ENCODE assay signal across 9 mouse cellular contexts in the genomic region with DNA sequence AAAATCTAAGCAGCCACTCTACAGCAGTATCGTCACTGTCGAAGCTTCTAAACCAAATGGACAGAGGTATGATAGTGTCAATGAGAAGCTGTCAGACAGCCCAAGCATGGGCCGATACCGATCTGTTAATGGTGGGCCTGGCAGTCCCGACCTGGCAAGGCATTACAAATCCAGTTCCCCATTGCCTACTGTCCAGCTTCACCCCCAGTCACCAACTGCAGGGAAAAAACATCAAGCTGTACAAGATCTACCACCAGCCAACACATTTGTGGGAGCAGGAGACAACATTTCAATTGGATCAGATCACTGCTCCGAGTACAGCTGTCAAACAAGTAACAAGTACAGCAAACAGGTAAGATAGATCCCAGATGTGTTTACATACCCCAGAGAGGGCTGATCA. TPM values are rescaled to one million over a fixed set of nuclear protein-coding genes. Genes with fewer than 3 reads are reported as not detected.
DNase-seq lines count a peak whose midpoint lies in the region; ATAC-seq and TF ChIP-seq lines count a peak whose summit lies in the region.
"Had no signal": no experiment of that assay in that cellular context is flagged by ENCODE, and none has a peak within 500 bp of the region (broad histone marks: within the 10 kb centered on the region; RNA-seq: fewer than 3 reads in every experiment).

No protein-coding gene starts in this region.

- H3K27ac ChIP-seq in kidney, embryonic 14.5 days (ENCODE audit: low read depth, low read length): no peak overlapping the region
- H3K27ac ChIP-seq in kidney, adult 2 months (ENCODE audit: insufficient read depth, low read depth, low read length): no peak overlapping the region
- H3K27ac ChIP-seq in embryonic facial prominence, embryonic 13.5 days: no peak overlapping the region
- H3K27ac ChIP-seq in hindbrain, postnatal 0 days: no peak overlapping the region
- no peak overlapping the region for H3K27ac ChIP-seq in neural tube, embryonic 13.5 days (replicated peaks)

- no peaks in the 10 kb centered on the region for H3K9me3 ChIP-seq in kidney, embryonic 14.5 days (ENCODE audit: control insufficient read depth, low read length)
- H3K9me3 ChIP-seq in embryonic facial prominence, embryonic 13.5 days: no peaks in the 10 kb centered on the region
- H3K9me3 ChIP-seq in hindbrain, postnatal 0 days (ENCODE audit: low read length): no peaks in the 10 kb centered on the region
- no peaks in the 10 kb centered on the region for H3K9me3 ChIP-seq in neural tube, embryonic 13.5 days

- no peaks in the 10 kb centered on the region for H3K36me3 ChIP-seq in kidney, embryonic 14.5 days (ENCODE audit: control insufficient read depth, insufficient read depth, low read length)
- no peaks in the 10 kb centered on the region for H3K36me3 ChIP-seq in kidney, adult 2 months (ENCODE audit: control insufficient read depth, insufficient read depth, low read length)
- no peaks in the 10 kb centered on the region for H3K36me3 ChIP-seq in embryonic facial prominence, embryonic 13.5 days
- no peaks in the 10 kb centered on the region for H3K36me3 ChIP-seq in hindbrain, postnatal 0 days (ENCODE audit: insufficient read depth, low read length)
- H3K36me3 ChIP-seq in neural tube, embryonic 13.5 days: no peaks in the 10 kb centered on the region

- H3K4me2 ChIP-seq in kidney, embryonic 14.5 days (replicated peaks; ENCODE audit: low read depth, low read length): peak overlapping the region; percentile 92
- H3K4me2 ChIP-seq in embryonic facial prominence, embryonic 13.5 days: peak overlapping the region; percentile 91
- H3K4me2 ChIP-seq in hindbrain, postnatal 0 days (ENCODE audit: low read depth, low read length): peak overlapping the region; percentile 78
- H3K4me2 ChIP-seq in neural tube, embryonic 13.5 days: peak overlapping the region; percentile 92

- no peak for DNase-seq in kidney, adult 2 months
- no peak for DNase-seq in hindbrain, postnatal 0 days (ENCODE audit: low spot score)
- no peak for DNase-seq in frontal cortex, postnatal 25 days (ENCODE audit: low spot score in 2 of 2)
- no peak for DNase-seq in kidney, adult 11 months
- no peak for DNase-seq in cerebellum, postnatal 25 days
- DNase-seq: cerebellum, adult 11-12 months had no signal

- no peaks in the 10 kb centered on the region; the same call in 1 of the 2 replicates for H3K27me3 ChIP-seq in kidney, embryonic 14.5 days (ENCODE audit: control insufficient read depth, insufficient read depth, low read length)
- no peaks in the 10 kb centered on the region for H3K27me3 ChIP-seq in kidney, adult 2 months (replicated peaks; ENCODE audit: control insufficient read depth, insufficient read depth, low read length)
- peaks cover 9% of the 10 kb centered on the region for H3K27me3 ChIP-seq in embryonic facial prominence, embryonic 13.5 days
- H3K27me3 ChIP-seq in hindbrain, postnatal 0 days (ENCODE audit: insufficient read depth, low read length): no peaks in the 10 kb centered on the region
- H3K27me3 ChIP-seq in neural tube, embryonic 13.5 days: peaks cover 17% of the 10 kb centered on the region; the same call in 1 of the 2 replicates

- no peak for TF ChIP-seq POLR2A in kidney, adult 2 months (IDR thresholded peaks at IDR 0.05; ENCODE audit: low read depth, low read length)

- H3K9ac ChIP-seq in kidney, embryonic 14.5 days (ENCODE audit: low read depth, low read length): no peak overlapping the region
- H3K9ac ChIP-seq in embryonic facial prominence, embryonic 13.5 days: 0 out of 2 replicates have a peak overlapping the region, but pooled peaks have one; percentile 40
- peak overlapping the region; percentile 67 for H3K9ac ChIP-seq in hindbrain, postnatal 0 days (replicated peaks; ENCODE audit: low read length)
- peak overlapping the region; percentile 85 for H3K9ac ChIP-seq in neural tube, embryonic 13.5 days

- 0 out of 2 replicates have a peak, but pooled peaks cover 7% of the 10 kb centered on the region for H3K4me1 ChIP-seq in kidney, embryonic 14.5 days (ENCODE audit: control insufficient read depth, insufficient read depth, low read length)
- no peaks in the 10 kb centered on the region for H3K4me1 ChIP-seq in kidney, adult 2 months (ENCODE audit: control insufficient read depth, insufficient read depth, low read length)
- peaks cover 36% of the 10 kb centered on the region for H3K4me1 ChIP-seq in embryonic facial prominence, embryonic 13.5 days
- no peaks in the 10 kb centered on the region for H3K4me1 ChIP-seq in hindbrain, postnatal 0 days (ENCODE audit: insufficient read depth, low read length)
- peaks cover 49% of the 10 kb centered on the region for H3K4me1 ChIP-seq in neural tube, embryonic 13.5 days (replicated peaks)

- peak overlapping the region; percentile 51 for H3K4me3 ChIP-seq in kidney, embryonic 14.5 days (ENCODE audit: low read length)
- no peak overlapping the region for H3K4me3 ChIP-seq in kidney, adult 2 months (ENCODE audit: insufficient read depth, low read depth, low read length)
- peak overlapping the region; percentile 69 for H3K4me3 ChIP-seq in embryonic facial prominence, embryonic 13.5 days
- peak overlapping the region; percentile 75 for H3K4me3 ChIP-seq in hindbrain, postnatal 0 days (ENCODE audit: low read length)
- H3K4me3 ChIP-seq in neural tube, embryonic 13.5 days: peak overlapping the region; percentile 73

- 45% methylated on average over 6 of the region's 6 CpGs for WGBS in kidney, embryonic 14.5 days
- WGBS in kidney, adult 2 months: 71% methylated on average over 6 of the region's 6 CpGs
- WGBS in embryonic facial prominence, embryonic 13.5 days: 27% methylated on average over 6 of the region's 6 CpGs
- WGBS in hindbrain, postnatal 0 days: 30% methylated on average over 6 of the region's 6 CpGs
- 49% methylated on average over 6 of the region's 6 CpGs for WGBS in neural tube, embryonic 13.5 days

- no peak for TF ChIP-seq CTCF in kidney, adult 2 months (conservative IDR thresholded peaks at IDR 0.05; ENCODE audit: insufficient read depth, insufficient read length, low read depth, low read length)
- no peak for TF ChIP-seq CTCF in hindbrain, postnatal 0 days (IDR thresholded peaks at IDR 0.05; ENCODE audit: low read depth)

- ATAC-seq in kidney, embryonic 14.5 days (ENCODE audit: low FRiP score, low TSS enrichment): no peak
- no peak for ATAC-seq in embryonic facial prominence, embryonic 13.5 days (ENCODE audit: insufficient number of reproducible peaks, insufficient read depth, low FRiP score, low TSS enrichment, low read depth)
- no peak for ATAC-seq in hindbrain, postnatal 0 days
- ATAC-seq in neural tube, embryonic 13.5 days (ENCODE audit: low read depth): no peak

RNA-seq across cellular contexts. Expression of gene Pcdh7, which starts 4.2 kb away (rescaled TPM):
- 6.5 and 7.6 TPM in 2 replicates for polyA plus RNA-seq in kidney, embryonic 14.5 days (2014; fragmentation: Nextera tagmentation; extraction: Ambion mirVana)
- 7.1 and 7.6 TPM in 2 replicates for polyA plus RNA-seq in kidney, adult 2 months (2012; rRNA removed)
- 14.3 and 14.7 TPM in 2 replicates for polyA plus RNA-seq in embryonic facial prominence, embryonic 13.5 days (2015; fragmentation: Nextera tagmentation; extraction: Ambion mirVana)
- 152 and 157 TPM in 2 replicates for total RNA-seq in hindbrain, postnatal 0 days (2014; rRNA removed)
- polyA plus RNA-seq in hindbrain, postnatal 0 days (2015; fragmentation: Nextera tagmentation; extraction: Ambion mirVana): 25.5 and 26.1 TPM in 2 replicates
- polyA plus RNA-seq in neural tube, embryonic 13.5 days (2015; fragmentation: Nextera tagmentation; extraction: Ambion mirVana): 20.7 and 21.2 TPM in 2 replicates
